Comparison of ENCODE assay signal across 21 mouse cellular contexts in the genomic region with DNA sequence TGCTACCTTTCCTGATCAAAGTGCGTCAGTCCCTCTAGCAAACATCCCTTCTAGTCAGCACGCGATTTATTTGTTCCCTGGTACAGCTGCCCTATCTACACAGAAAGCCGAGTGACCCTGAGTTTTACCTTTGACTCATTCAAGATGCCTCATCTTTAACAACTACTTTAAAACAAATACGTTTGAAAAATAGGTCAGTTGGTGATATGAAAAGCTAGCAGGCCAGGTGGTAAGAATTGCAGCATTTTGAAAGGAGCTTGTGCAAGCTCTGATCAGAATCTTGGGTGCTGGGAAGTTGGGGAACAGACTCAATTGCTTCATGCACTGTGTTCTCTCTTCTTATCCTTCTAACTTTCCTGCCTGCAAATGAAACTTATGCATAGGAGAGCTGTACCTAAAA.
DNase-seq lines count a peak whose midpoint lies in the region; ATAC-seq and TF ChIP-seq lines count a peak whose summit lies in the region.
"Had no signal": no experiment of that assay in that cellular context is flagged by ENCODE, and none has a peak within 500 bp of the region (broad histone marks: within the 10 kb centered on the region; RNA-seq: fewer than 3 reads in every experiment).

No protein-coding gene starts in this region.

- DNase-seq in adrenal gland, adult 2 months = peak; percentile 45
- DNase-seq in adrenal gland, adult 8-10 months = no peak
- DNase-seq in liver, adult 2 months (ENCODE audit: extremely low read depth, low read depth, low spot score) = peak; percentile 91
- no peak for DNase-seq in liver, embryonic 11.5 days (ENCODE audit: low spot score)
- DNase-seq: adrenal gland, postnatal 14 days; cerebellum, adult 11-12 months; cerebellum, adult 2 months; cerebellum, adult 9-10 months; cerebellum, postnatal 10 days; cerebellum, postnatal 25 days; forebrain, postnatal 0 days had no signal

- peaks cover 22% of the 10 kb centered on the region for H3K4me1 ChIP-seq in liver, adult 2 months (ENCODE audit: control insufficient read depth, insufficient read depth, low read length)
- H3K4me1 ChIP-seq in liver, embryonic 11.5 days (replicated peaks; ENCODE audit: control insufficient read depth, insufficient read depth, low read length) = peaks cover 4% of the 10 kb centered on the region; the same call in 1 of the 2 replicates
- peaks cover under 1% of the 10 kb centered on the region; the same call in 1 of the 2 replicates for H3K4me1 ChIP-seq in intestine, postnatal 0 days (replicated peaks; ENCODE audit: control insufficient read depth, insufficient read depth, low read length)
- H3K4me1 ChIP-seq: forebrain, embryonic 15.5 days had no signal

- no peak for TF ChIP-seq POLR2A in liver, adult 2 months (IDR thresholded peaks at IDR 0.05; ENCODE audit: extremely low read depth, insufficient read depth, low read length)

- H3K4me2 ChIP-seq in liver, embryonic 11.5 days = no peak overlapping the region
- no peak overlapping the region for H3K4me2 ChIP-seq in intestine, postnatal 0 days (replicated peaks; ENCODE audit: low read depth)
- H3K4me2 ChIP-seq: embryonic facial prominence, embryonic 12.5 days; forebrain, embryonic 13.5 days; forebrain, embryonic 15.5 days had no signal

- H3K27me3 ChIP-seq in liver, adult 2 months (ENCODE audit: control insufficient read depth, insufficient read depth, low read length) = no peaks in the 10 kb centered on the region
- no peaks in the 10 kb centered on the region for H3K27me3 ChIP-seq in liver, embryonic 11.5 days (replicated peaks; ENCODE audit: control insufficient read depth, insufficient read depth, low read length)
- no peaks in the 10 kb centered on the region for H3K27me3 ChIP-seq in intestine, postnatal 0 days (replicated peaks; ENCODE audit: control insufficient read depth, insufficient read depth, low read length)
- H3K27me3 ChIP-seq: CH12.LX; embryonic facial prominence, embryonic 12.5 days; forebrain, embryonic 13.5 days; forebrain, embryonic 15.5 days had no signal

- WGBS in liver, adult 2 months = 27% methylated on average over 5 of the region's 5 CpGs
- 68% methylated on average over 5 of the region's 5 CpGs for WGBS in liver, embryonic 11.5 days
- 42% methylated on average over 5 of the region's 5 CpGs for WGBS in intestine, postnatal 0 days

- H3K79me2 ChIP-seq in liver, adult 2 months (ENCODE audit: control insufficient read depth, insufficient read depth, low read length) = no peaks in the 10 kb centered on the region

- TF ChIP-seq CTCF in liver, adult 2 months (IDR thresholded peaks at IDR 0.05; ENCODE audit: low read depth, low read length) = no peak
- no peak for TF ChIP-seq CTCF in intestine, postnatal 0 days (IDR thresholded peaks at IDR 0.05; ENCODE audit: low read depth)

- H3K9me3 ChIP-seq in liver, embryonic 11.5 days (ENCODE audit: control insufficient read depth, low read length) = no peaks in the 10 kb centered on the region
- H3K9me3 ChIP-seq in intestine, postnatal 0 days (ENCODE audit: control insufficient read depth) = no peaks in the 10 kb centered on the region
- H3K9me3 ChIP-seq: embryonic facial prominence, embryonic 10.5 days; embryonic facial prominence, embryonic 12.5 days; forebrain, embryonic 13.5 days; forebrain, embryonic 15.5 days had no signal

- H3K36me3 ChIP-seq in liver, adult 2 months (ENCODE audit: control insufficient read depth, insufficient read depth, low read length) = no peaks in the 10 kb centered on the region
- H3K36me3 ChIP-seq in liver, embryonic 11.5 days (ENCODE audit: control insufficient read depth, insufficient read depth, low read length) = no peaks in the 10 kb centered on the region
- H3K36me3 ChIP-seq in intestine, postnatal 0 days (ENCODE audit: control insufficient read depth, insufficient read depth) = no peaks in the 10 kb centered on the region
- H3K36me3 ChIP-seq: embryonic facial prominence, embryonic 10.5 days; embryonic facial prominence, embryonic 12.5 days; forebrain, embryonic 15.5 days; G1E had no signal

- no peak overlapping the region for H3K27ac ChIP-seq in liver, adult 2 months (replicated peaks; ENCODE audit: insufficient read depth, low read depth, low read length)
- no peak overlapping the region for H3K27ac ChIP-seq in liver, embryonic 11.5 days (ENCODE audit: low read depth, low read length)
- peak overlapping the region; percentile 80 for H3K27ac ChIP-seq in intestine, postnatal 0 days (ENCODE audit: low read depth, low read length)
- H3K27ac ChIP-seq: embryonic facial prominence, embryonic 10.5 days; embryonic facial prominence, embryonic 12.5 days; forebrain, embryonic 13.5 days; forebrain, embryonic 15.5 days had no signal

- H3K9ac ChIP-seq in liver, adult 2 months (ENCODE audit: low read depth, low read length) = no peak overlapping the region
- H3K9ac ChIP-seq in liver, embryonic 11.5 days (ENCODE audit: low read depth, low read length) = no peak overlapping the region
- no peak overlapping the region for H3K9ac ChIP-seq in intestine, postnatal 0 days (ENCODE audit: low read depth, low read length)
- H3K9ac ChIP-seq: embryonic facial prominence, embryonic 12.5 days; forebrain, embryonic 13.5 days; forebrain, embryonic 15.5 days; forebrain, postnatal 0 days had no signal

- ATAC-seq in liver, embryonic 11.5 days (replicated peaks; ENCODE audit: low FRiP score) = no peak
- peak; percentile 21; the same call in 1 of the 2 replicates for ATAC-seq in intestine, postnatal 0 days
- ATAC-seq: activated CD4-positive, CD25-positive, alpha-beta regulatory T cell, adult 4 months; CD4-positive, CD25-positive, alpha-beta regulatory T cell, adult 4 months; forebrain, embryonic 13.5 days; forebrain, embryonic 15.5 days; forebrain, postnatal 0 days; Patski had no signal

- H3K4me3 ChIP-seq in liver, adult 2 months (ENCODE audit: insufficient read depth, low read depth, low read length) = no peak overlapping the region
- H3K4me3 ChIP-seq in liver, embryonic 11.5 days (ENCODE audit: low read depth, low read length) = no peak overlapping the region
- H3K4me3 ChIP-seq in intestine, postnatal 0 days (ENCODE audit: low read depth, low read length) = no peak overlapping the region
- H3K4me3 ChIP-seq: embryonic facial prominence, embryonic 10.5 days; embryonic facial prominence, embryonic 12.5 days; forebrain, embryonic 13.5 days; forebrain, embryonic 15.5 days had no signal

Comparison
In these comparisons a context has a peak if more than half of its experiments do, and no peak if none do; other contexts are left out.
1. DNase-seq: peak in adrenal gland, adult 2 months (single experiment) and liver, adult 2 months (single experiment); none in adrenal gland, adult 8-10 months (single experiment) and liver, embryonic 11.5 days (single experiment).